Mouse (Mus musculus) olfactory bulb, adult 2 months (tissue): ENCODE measurements around the gene Sgce. TPM values are rescaled to one million over a fixed set of nuclear protein-coding genes. Genes with fewer than 3 reads are reported as not detected.
A peak's percentile ranks its signal among the peaks of the same experiment; 100 is the strongest.

ENCODE experiments used
- H3K27ac ChIP-seq: fragments of 200-500 bp; 2 replicates; pipeline ENCODE4 v1.5.1; 2012; ENCODE audit warnings: low read depth, low read length; ENCODE audit not compliant: insufficient read depth
- H3K4me1 ChIP-seq: fragments of 200-500 bp; 2 replicates; pipeline ENCODE4 v1.6.1; 2012; ENCODE audit warnings: low read length; ENCODE audit not compliant: control insufficient read depth, insufficient read depth
- H3K4me3 ChIP-seq: fragments of 200-500 bp; 2 replicates; pipeline ENCODE4 v1.5.1; 2012; ENCODE audit warnings: mild to moderate bottlenecking, low read depth, low read length, moderate library complexity; ENCODE audit not compliant: insufficient read depth
- CTCF ChIP-seq: fragments of 200-500 bp; IDR thresholded peaks from 2 replicates; pipeline ENCODE4 v1.5.1; 2012; ENCODE audit warnings: low read depth, mild to moderate bottlenecking, low read length, moderate library complexity; ENCODE audit not compliant: insufficient read depth
- POLR2A ChIP-seq: fragments of 200-500 bp; IDR thresholded peaks from 2 replicates; pipeline ENCODE4 v1.6.1; 2012; ENCODE audit warnings: mild to moderate bottlenecking, low read depth, low read length, moderate library complexity; ENCODE audit not compliant: insufficient read depth
- WGBS: fragments of 180-500 bp; shearing (Covaris S2); methylation state at CpG from one replicate; pipeline ENCODE4 v1.1.7; 2018; 5-methylcytosine and 5-hydroxymethylcytosine counted together
- polyA plus RNA-seq: library from polyadenylated mRNA; stranded (reverse); fragments of >200 nt; gene quantifications from 2 replicates; pipeline ENCODE4 v1.2.4, GENCODE M21; 2012; ENCODE audit warnings: low replicate concordance; ENCODE audit not compliant: missing spikeins, insufficient read depth, insufficient read length

Gene Sgce
- polyA plus RNA-seq, 1 experiment = not detected

DNA sequence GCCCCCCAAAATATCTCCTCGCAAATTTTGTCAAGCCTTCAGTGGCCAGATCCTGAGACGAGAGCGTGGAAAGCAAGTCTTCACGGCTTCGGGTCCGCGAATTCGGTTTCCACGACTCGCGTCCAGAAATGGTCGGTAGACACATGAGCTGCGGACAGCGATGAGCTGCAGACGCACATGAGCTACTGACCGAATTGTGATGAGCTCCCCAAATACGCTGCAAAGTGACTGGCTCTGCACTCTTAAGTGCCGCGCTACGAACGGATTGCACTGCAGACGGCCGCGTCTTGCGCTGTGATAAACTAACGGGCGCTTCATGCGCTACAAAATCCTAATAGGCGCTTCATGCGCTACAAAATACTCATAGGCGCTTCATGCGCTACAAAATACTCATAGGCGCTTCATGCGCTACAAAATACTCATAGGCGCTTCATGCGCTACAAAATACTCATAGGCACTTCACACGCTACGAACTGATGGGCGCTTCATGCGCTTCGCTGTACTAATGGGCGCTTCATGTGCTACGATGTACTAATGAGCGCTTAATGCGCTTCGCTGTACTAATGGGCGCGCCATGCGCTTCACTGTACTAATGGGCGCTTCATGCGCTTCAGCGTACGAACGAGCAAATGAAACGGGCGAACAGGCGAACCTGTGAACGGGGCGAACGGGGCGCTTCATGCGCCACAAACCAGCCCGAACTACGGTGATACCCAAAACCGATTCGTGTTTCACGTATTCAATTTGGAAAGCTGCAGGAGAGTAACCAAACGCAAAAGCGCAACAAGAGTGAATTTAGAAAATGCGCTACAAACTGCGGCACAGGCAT lies 884 bp upstream of the Sgce start:
- WGBS = 58% methylated on average over 71 of the region's 71 CpGs

DNA sequence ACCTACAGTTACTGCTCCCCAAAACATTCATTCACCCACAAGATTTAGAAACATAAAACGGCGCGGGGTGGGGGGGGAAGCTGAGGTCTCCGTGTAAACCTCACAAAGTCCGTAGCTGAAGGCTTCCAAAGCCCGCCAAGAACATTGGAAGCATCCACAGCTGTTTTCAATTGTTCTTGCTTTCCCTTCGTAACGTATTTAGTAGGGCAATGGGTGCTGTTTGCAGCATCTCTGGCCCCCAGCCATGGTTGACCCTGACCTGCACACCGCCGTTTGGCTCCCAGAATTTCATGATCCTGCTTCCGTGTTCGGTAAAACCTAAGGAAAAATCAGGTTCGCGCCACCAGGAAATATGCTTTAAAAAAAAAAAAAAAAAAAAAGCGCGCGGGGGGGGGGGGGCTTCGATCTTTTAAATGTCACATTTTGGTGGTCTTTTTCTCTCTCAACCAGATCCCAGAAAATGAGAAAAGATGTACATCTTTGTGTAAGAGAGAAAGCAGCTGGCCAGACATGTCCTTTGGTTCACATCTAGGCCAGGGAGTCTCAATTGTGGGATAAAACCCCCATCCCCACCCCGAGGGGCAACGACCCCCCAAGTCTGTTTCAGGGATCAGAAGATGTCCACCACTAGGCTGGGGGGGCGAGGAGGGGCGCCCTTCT lies 841 bp downstream of the Sgce start:
- WGBS = 55% methylated on average over 22 of the region's 22 CpGs
- Histone ChIP-seq H3K27ac (peak overlapping the region; percentile 65), H3K4me1 (peaks cover 4% of the 10 kb centered on the region; the same call in 1 of the 2 replicates), H3K4me3 (peak overlapping the region; percentile 52)
- no peak for TF ChIP-seq POLR2A
- TF ChIP-seq CTCF = no peak

More for the DNA sequence above, 884 bp upstream of the Sgce start:
- TF ChIP-seq CTCF (no peak), POLR2A (no peak)
- H3K27ac ChIP-seq = no peak overlapping the region
- peak overlapping the region; percentile 54 for H3K4me3 ChIP-seq
- peaks cover 4% of the 10 kb centered on the region; the same call in 1 of the 2 replicates for H3K4me1 ChIP-seq

DNA sequence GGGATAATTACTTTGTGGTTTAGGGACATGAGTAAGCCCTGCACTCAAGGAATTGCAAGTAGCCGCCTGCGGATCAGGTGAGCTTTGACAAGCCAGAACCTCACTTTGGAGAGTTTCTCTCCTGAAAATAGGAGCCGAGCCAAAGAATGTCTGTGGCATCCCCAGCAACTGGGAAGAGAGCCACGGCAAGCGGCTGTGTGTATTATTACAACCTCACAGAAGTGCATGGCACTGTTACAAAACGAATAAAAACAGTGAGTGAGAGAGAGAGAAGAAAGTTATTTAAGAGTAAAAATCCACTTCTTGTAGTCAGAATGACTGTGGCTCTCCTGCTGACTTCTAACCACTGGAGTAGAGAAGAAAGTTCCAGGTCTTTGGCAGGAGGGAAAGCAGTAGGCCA lies 6.5 kb downstream of the Sgce start:
- H3K4me3 ChIP-seq = no peak overlapping the region
- WGBS = 29% methylated on average over 6 of the region's 6 CpGs
- TF ChIP-seq POLR2A = no peak
- TF ChIP-seq CTCF = no peak
- no peaks in the 10 kb centered on the region for H3K4me1 ChIP-seq
- no peak overlapping the region for H3K27ac ChIP-seq

DNA sequence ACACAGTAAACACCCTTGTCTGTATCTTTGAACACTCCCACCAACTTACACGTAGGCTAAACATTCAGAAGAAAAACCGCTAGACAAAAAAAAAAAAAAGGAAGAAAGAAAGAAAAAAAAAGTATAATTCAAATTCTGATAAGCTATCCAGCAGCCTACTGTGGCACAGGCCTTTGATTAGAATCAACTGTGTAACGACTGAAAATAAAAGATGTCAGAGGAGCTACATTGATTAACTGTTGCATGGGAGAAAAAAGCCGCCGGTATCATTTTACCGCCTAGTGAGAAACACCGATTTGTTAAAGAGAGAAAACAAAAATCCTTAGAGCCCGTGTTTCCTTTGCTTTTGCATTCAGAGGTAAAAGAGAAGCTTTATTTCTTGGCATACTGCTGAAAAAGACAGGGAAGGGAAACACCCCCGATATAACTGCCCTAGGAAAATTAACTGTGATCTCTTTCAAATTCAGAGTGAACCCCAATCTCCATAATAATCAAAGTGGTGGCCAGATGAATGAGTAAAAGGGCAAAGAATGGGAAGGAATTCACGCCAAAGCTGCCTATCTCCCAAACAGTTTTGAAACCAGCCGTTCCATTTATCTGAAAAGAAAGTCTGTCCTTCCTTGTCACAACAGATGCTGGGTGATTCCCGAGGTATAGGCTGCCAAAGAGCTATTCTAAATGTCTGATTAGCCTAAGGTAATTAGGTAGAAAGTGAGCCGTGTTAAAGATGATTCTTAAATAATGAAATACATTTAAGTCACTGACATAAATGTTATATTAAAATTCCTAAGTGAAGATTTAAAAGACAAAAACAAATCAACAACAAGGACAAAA lies 7.3 kb downstream of the Sgce start:
- Histone ChIP-seq H3K27ac (no peak overlapping the region), H3K4me1 (no peaks in the 10 kb centered on the region), H3K4me3 (no peak overlapping the region)
- 52% methylated on average over 13 of the region's 13 CpGs for WGBS
- no peak for TF ChIP-seq POLR2A

DNA sequence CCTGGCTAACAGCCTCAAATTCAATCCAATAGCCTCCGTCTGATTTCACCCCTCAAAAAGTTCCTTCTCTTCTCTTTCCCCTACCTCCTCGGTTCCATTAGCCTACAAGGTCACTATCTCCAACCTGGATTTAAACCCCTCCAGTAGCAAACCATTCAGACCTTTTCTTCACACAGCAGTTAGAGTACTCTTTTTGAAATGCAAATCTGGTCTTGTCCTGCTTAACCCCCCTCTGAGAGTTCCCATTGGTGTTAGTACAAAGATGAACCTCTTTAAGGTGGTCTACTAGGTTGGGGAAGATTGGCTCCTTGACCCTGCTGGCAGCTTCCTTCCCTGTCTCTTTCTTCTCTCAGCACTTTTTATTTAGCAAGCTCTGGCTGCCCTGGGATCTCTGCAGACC lies 8.3 kb downstream of the Sgce start:
- TF ChIP-seq POLR2A (no peak), CTCF (no peak)
- no peaks in the 10 kb centered on the region for H3K4me1 ChIP-seq

DNA sequence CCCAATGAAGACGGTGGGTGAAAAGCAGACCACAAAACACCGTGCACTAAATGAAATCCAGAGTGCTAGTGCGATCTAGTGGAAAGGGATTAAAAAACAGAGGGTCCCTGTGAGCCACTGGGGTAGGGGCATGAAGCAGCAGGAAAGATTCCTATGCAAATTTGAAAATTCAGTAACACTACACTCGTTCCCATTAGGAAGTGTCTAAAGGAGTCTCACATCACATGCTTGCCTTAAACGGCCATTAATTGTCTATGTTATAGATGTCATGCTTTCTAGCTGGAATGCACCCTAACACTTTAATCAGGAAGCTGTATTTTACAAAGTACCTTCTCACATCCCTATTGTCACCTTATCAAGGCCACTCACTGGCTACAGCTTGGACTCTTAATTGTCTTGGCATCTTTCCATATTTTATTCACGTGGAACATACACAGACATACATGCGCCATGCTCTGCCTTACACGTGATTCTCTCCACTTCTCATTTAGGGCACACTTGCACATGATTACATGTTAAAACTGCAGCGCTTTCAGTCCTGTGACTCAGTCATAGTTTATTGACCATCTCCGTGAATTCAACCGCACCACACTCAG lies 8.9 kb downstream of the Sgce start:
- no peaks in the 10 kb centered on the region for H3K4me1 ChIP-seq
- no peak for TF ChIP-seq CTCF
- no peak for TF ChIP-seq POLR2A
- no peak overlapping the region for H3K27ac ChIP-seq
- H3K4me3 ChIP-seq = no peak overlapping the region
- WGBS = 55% methylated on average over 11 of the region's 11 CpGs

More for the DNA sequence above, 8.3 kb downstream of the Sgce start:
- H3K4me3 ChIP-seq = no peak overlapping the region
- H3K27ac ChIP-seq = no peak overlapping the region
- 62% methylated on average over 2 of the region's 2 CpGs for WGBS

DNA sequence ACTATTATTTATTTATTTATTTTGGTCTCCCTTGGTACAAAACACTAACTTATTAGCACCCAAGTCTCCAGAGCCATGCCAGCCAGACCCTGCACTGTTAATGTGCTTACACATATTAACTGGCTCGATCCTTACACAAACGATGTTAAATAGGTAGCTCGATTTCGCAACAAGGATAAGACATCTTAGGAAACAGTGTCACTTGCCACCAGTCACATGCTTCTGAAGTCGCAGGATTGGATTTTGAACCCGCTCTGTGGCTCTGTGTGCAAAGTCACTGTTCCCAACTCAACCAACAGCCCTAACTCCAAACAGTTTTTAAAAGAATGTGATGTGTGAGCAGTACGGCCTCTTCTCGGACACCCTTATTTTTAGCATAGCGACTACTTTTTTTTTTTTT lies 10.6 kb downstream of the Sgce start:
- no peak overlapping the region for H3K27ac ChIP-seq
- TF ChIP-seq CTCF = no peak
- no peak for TF ChIP-seq POLR2A
- 86% methylated on average over 9 of the region's 9 CpGs for WGBS
- H3K4me1 ChIP-seq = no peaks in the 10 kb centered on the region
- H3K4me3 ChIP-seq = no peak overlapping the region

DNA sequence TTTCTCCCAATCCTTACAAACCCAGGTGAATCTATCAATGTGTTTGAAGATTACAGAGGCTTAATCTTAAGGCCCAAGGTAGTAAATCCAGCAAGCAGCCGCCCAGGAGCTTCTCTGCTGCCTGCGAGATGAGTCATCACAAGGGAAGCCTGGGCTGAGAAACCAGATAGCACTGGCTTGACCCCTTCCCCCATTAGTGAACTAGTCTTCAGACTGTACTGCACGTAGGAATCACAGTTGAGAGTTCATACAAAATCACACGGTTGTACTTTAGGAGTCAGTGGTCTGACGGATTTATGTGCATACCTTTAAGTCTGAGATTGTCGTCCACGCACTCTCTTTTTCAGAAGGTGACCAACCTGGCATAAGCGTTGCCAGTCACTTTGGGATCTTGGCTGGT lies 13.8 kb downstream of the Sgce start:
- H3K4me3 ChIP-seq = no peak overlapping the region
- H3K27ac ChIP-seq = no peak overlapping the region
- no peak for TF ChIP-seq CTCF
- TF ChIP-seq POLR2A = no peak
- no peaks in the 10 kb centered on the region for H3K4me1 ChIP-seq
- WGBS = 90% methylated on average over 8 of the region's 8 CpGs

DNA sequence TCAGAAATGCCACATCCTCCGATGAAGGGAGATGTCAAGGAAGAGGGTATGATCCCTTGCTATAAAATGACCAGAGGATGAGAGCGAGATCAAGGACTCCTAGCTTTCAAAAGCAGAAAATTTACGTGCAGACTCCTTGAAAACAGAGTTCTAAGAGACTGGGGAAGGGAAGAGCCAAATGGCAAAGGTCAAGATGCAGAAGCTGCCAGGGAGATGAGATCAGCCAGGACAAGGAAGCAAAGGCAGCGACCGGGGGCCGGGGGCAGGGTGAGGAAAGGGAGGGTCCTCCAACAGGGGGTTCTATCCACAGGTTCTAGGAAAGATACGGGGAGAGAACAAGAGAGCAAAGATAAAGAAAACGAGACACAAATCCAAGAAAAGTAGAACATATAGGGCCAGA lies 15.3 kb downstream of the Sgce start:
- TF ChIP-seq CTCF = no peak
- no peak for TF ChIP-seq POLR2A
- H3K4me1 ChIP-seq = no peaks in the 10 kb centered on the region
- H3K27ac ChIP-seq = no peak overlapping the region
- H3K4me3 ChIP-seq = no peak overlapping the region
- WGBS = 91% methylated on average over 8 of the region's 8 CpGs
